In the genomic region with DNA sequence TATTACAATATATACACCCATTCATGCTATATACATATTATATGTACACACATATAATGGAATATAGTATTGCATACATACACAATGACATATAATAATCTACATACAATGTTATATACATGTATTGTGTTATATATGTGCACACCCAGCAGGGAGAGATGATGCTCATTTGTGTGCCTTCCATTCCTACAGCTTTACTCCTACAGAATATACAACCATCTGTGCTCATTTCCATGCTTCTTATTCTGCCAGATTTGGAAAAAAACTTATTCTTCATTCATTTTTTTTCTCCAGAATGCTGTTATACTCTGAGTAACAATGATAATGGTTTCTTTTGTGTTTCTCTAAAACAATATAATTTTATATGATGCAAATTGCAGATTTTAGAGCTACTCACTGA, we compare ENCODE assay signal across 25 mouse cellular contexts.
"Had no signal": no experiment of that assay in that cellular context is flagged by ENCODE, and none has a peak within 500 bp of the region (broad histone marks: within the 10 kb centered on the region; RNA-seq: fewer than 3 reads in every experiment).

No protein-coding gene starts in this region.

- DNase-seq: gastrocnemius, postnatal 14 days; gastrocnemius, postnatal 36 days; heart, adult 11 months; heart, adult 2 months; heart, postnatal 14 days; heart, postnatal 36 days; kidney, adult 18-20 months; kidney, adult 8-10 months; kidney, postnatal 10 days; kidney, postnatal 25 days; kidney, postnatal 4 days; liver; liver, embryonic 13.5 days had no signal

- H3K36me3 ChIP-seq: heart, embryonic 13.5 days; heart, embryonic 15.5 days; hindbrain, embryonic 12.5 days; intestine, embryonic 15.5 days; limb, embryonic 10.5 days; limb, embryonic 12.5 days; liver, embryonic 13.5 days had no signal

- H3K4me3 ChIP-seq: heart, adult 2 months; heart, embryonic 13.5 days; heart, embryonic 15.5 days; hindbrain, embryonic 12.5 days; intestine, embryonic 15.5 days; limb, embryonic 10.5 days; limb, embryonic 12.5 days; liver, embryonic 13.5 days had no signal

- ATAC-seq: hindbrain, embryonic 16.5 days; inflammation-experienced regulatory T-cells, adult 6 months; intestine, embryonic 15.5 days; intestine, postnatal 0 days had no signal

- H3K4me1 ChIP-seq: heart, embryonic 13.5 days; heart, embryonic 15.5 days; hindbrain, embryonic 12.5 days; intestine, embryonic 15.5 days; limb, embryonic 10.5 days; limb, embryonic 12.5 days; liver, embryonic 13.5 days had no signal

- H3K27ac ChIP-seq: heart, adult 2 months; heart, embryonic 13.5 days; heart, embryonic 15.5 days; hindbrain, embryonic 12.5 days; hindbrain, embryonic 14.5 days; intestine, embryonic 15.5 days; limb, embryonic 10.5 days; limb, embryonic 12.5 days; liver, embryonic 13.5 days had no signal

- H3K4me2 ChIP-seq: heart, embryonic 11.5 days; heart, embryonic 13.5 days; heart, embryonic 15.5 days; hindbrain, embryonic 12.5 days; hindbrain, embryonic 14.5 days; intestine, embryonic 15.5 days; limb, embryonic 12.5 days; liver, embryonic 11.5 days; liver, embryonic 13.5 days had no signal

- H3K27me3 ChIP-seq: heart, embryonic 13.5 days; heart, embryonic 15.5 days; hindbrain, embryonic 12.5 days; intestine, embryonic 15.5 days; limb, embryonic 12.5 days; liver, embryonic 13.5 days had no signal

- H3K9me3 ChIP-seq: heart, embryonic 13.5 days; heart, embryonic 15.5 days; hindbrain, embryonic 12.5 days; intestine, embryonic 15.5 days; limb, embryonic 10.5 days; limb, embryonic 12.5 days; liver, embryonic 13.5 days had no signal

- H3K9ac ChIP-seq: heart, embryonic 13.5 days; heart, embryonic 15.5 days; hindbrain, embryonic 12.5 days; hindbrain, embryonic 14.5 days; intestine, embryonic 15.5 days; limb, embryonic 12.5 days; liver, embryonic 13.5 days had no signal
